Mouse (Mus musculus) WW6 (cell line): ENCODE data around the gene Tmem156.
"Not testable (repeated sequence)": the region's sequence is repeated elsewhere in the genome, so short reads cannot be mapped to it uniquely, and the experiment has no call there.

Experiments
- DNase-seq: peaks from one replicate; pipeline ENCODE4 v3.0.0-alpha.2; 2013; ENCODE audit warnings: low read depth, low spot score

Tmem156 gene

DNA sequence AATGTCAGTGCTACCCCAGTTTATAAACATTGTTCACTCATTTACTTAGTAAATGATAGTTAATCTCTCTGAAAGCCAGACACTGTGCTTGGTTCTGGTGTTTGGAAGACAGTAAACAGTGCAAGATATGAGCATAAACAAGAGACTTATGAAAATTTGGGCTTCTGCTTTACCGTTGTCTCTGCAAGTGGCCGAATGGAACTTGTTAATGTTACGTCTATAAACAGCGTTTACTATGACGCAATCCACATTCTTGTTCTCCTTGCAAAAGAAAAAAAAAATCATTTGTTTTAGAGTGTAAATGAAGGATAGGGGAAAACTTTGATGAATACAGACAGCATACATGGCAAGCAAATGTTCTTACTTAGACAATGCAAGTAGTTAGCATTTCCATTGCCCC is at the start of gene Tmem156:
TSS of gene Tmem156 (minus strand) at position 212 of the 400 bp plus-strand sequence.
- DNase-seq = no peak

DNA sequence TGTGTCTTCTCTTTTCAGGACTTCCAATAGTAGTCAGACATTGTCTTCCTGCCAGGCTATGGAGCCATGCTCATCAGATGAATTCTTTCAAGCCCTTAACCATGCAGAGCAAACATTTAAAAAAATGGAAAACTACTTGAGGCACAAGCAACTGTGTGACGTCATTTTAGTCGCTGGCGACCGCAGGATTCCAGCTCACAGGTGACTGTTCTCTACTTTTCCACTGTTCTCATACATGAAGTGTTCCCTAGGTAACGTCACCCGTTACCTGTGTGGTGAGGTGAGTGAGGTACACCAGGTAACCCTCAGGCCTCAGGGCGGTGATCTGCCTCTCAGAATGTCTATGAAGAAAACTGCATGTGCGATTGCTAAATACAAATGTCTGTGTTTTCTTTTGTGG is 49.3 kb upstream of the Tmem156 start:
- DNase-seq = no peak

GRCm38 (mm10) chr5:65137073-65137472 is 45.1 kb upstream of the Tmem156 start:
- DNase-seq = no peak

GRCm38 (mm10) chr5:65136159-65136558 is 44.2 kb upstream of the Tmem156 start:
- no peak for DNase-seq

GRCm38 (mm10) chr5:65131211-65131879 is 39.4 kb upstream of the Tmem156 start:
- no peak for DNase-seq

DNA sequence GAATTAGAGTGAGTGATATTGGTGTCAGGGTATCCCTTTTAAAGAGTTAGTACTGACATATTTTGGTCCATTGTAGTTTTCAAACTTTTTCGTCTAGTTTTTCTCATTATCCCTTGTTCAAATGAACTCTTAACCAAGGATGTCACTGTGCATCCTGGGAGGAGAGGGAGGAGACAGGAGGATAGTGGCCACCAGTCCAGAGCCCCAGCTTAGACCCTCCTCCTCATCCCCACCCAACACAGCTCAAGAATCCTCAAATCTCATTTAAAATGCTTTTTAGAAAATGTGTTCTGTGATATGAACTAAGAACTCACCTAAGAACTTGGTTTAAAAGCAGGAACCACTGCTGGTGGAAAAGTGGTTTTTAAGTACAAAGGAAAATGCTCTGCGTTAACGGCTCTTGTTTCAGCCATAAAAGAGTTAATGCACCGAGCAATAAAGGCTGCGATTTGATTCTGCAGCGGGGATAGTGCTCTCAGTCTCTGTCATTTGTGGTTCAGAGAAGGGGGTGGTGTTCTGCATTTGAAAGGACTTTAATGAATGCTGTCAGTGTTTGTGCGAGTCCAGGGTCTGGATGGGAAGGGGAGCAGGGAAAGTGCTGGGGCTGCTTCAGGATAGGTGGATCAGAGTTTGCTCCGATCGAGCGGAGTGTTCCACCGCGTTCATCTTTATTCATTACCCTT is 38.7 kb upstream of the Tmem156 start:
- DNase-seq = no peak

- no peak for DNase-seq
Measured at GRCm38 (mm10) chr5:65128481-65128880, 36.5 kb upstream of the Tmem156 start.

GRCm38 (mm10) chr5:65126137-65126536 is 34.2 kb upstream of the Tmem156 start:
- DNase-seq = no peak

DNA sequence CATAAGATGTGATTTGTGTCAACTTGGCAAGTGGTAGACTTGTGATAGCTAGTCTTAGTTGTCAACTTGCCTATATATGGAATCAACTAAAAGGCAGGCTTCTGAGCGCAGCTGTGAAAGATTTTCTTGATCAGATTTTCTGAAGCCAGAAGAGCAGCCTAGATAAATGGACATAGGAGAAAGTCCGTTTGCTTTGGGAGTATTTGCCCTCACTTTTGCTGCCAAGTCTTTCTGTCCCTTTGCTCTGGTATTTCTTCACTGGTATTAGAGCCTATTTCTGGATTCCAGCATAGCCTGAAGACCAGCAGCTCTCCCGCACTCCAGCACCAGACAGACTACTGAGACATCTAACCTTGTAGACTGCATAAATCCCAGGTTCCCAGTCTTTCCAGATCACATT is 30.7 kb upstream of the Tmem156 start:
- DNase-seq = no peak

DNA sequence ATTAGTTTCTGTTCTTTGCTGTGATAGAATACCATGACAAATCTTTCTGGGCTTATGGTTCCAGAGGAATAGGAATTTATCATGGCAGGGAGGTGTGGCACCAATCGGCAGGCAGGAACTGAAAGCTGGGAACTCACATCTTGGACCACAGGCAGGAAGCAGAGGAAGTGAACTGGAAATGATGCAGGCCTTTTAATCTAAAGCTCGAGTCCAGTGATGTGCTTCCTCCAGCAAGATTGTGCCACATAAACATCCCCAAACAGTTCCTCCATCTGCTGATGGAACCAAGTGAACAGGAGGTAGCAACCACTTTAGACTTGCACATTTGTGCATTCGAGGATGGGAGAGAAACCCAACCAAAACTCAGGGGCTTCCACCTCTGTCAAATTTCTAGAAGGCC is 28.0 kb upstream of the Tmem156 start:
- no peak for DNase-seq

- DNase-seq = no peak
Measured at GRCm38 (mm10) chr5:65119495-65119894, 27.6 kb upstream of the Tmem156 start.

- no peak for DNase-seq
Measured at GRCm38 (mm10) chr5:65116789-65117188, 24.9 kb upstream of the Tmem156 start.

- no peak for DNase-seq
Measured at GRCm38 (mm10) chr5:65113323-65113722, 21.4 kb upstream of the Tmem156 start.

DNA sequence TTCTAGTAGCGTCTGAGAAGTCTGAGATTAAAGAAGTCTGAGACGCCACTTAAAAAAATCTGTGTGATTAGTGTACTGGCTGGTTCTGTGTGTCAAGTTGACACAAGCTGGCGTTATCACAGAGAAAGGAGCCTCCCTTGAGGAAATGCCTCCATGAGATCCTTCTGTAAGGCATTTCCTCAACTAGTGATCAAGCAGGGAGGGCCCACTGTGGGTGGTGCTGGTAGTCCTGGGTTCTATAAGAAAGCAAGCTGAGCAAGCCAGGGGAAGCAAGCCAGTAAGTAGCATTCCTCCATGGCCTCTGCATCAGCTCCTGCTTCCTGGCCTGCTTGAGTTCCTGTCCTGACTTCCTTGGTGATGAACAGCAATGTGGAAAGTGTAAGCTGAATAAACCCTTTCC is 20.3 kb upstream of the Tmem156 start:
- DNase-seq = not testable (repeated sequence)

- DNase-seq = no peak
Measured at GRCm38 (mm10) chr5:65107773-65108432, 16.0 kb upstream of the Tmem156 start.

GRCm38 (mm10) chr5:65106876-65107772 is 15.2 kb upstream of the Tmem156 start, which contains the start of gene Klhl5:
Gene Klhl5, plus strand, starts transcription at chr5:65107539.
- DNase-seq = peak; percentile 54

DNA sequence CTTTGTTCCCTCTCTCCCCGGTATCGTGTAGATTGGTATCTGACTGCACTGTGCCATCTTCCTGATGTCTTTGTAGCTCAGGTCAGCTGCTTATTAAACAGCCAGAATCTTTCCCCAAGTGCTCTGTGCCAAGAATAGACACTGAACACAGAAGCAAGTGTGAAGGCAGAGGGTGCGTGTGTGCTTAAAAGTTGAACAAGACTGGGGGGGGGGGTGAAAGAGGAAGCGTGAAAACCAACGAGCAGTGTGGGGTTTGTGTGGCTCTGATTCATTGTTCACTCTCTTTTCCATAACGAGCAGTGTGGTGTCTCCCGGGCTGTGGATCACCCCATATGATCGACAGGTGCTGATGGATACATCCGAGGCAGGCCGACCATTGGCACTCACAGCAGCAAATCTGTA is 10.7 kb upstream of the Tmem156 start:
- no peak for DNase-seq

DNA sequence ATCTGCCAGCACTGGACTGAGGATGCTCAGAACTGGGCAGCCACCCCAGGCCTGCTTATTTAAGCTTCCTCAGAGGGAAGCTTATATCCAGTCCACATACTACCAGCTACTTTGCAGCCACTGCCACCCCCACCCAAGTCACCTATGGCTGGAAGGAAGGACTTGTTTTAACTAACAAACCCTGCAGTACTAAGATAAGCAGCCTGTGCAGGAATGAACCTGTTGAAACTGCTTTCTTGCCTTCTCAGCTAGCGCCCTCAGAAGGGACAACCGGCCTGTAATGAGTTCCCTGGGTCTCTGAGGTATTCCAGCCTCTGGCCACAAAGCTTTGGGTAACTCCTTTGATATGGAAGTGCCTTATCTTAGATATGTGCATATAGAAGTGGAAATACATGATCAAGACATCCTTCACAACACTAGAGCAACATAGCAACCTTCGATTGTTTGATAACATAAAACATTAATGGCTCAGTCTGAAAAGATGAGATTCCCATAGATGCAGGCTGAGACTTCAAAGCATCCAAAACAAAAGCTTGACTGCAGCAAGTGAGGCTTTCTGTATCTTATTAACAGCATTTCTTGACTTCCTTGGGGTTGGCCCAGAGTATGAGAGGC is 10.2 kb upstream of the Tmem156 start:
- DNase-seq = no peak

GRCm38 (mm10) chr5:65101621-65102020 is 9.7 kb upstream of the Tmem156 start:
- no peak for DNase-seq

DNA sequence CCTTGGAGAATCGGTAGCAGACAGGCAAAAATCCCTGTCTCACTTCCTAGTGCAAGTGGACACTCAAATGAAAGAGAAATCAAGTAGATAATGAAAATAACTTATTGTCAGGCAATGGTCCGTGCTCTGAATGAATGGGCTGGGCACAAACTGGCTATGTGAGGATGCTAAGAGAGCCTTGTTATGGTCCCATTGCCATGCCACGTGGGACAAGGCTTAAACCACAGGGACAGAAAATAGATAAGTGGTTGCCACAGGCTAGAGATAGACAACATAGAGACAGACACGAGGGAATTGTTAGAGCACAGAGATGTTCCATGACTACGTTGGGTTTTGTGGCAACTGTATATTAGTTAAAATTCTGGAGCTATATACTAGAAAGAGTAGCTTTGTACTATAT is 9.3 kb upstream of the Tmem156 start:
- no peak for DNase-seq

DNA sequence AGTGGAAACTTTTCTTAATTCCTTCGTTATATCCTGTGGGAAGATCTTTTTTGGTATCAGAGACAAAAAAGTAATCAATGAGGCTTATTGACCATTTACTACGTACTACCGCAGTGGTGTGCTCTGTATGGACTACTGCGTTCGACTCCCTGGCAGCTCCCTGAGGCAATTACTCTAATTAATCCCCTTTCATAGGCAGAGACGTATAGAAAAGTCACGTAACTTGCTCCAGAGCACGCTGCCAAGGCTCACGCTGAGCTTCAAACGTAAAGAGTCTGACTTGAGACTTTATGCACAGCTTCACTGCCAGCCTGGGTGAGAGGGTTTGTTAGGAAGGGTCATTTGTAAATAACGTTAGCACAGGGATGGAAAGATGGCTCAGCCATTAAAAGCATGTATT is 8.1 kb upstream of the Tmem156 start:
- DNase-seq = no peak
